Mouse (Mus musculus): ENCODE data around the gene Pon1. TPM values are rescaled to one million over a fixed set of nuclear protein-coding genes. Genes with fewer than 3 reads are reported as not detected.
"Not testable (repeated sequence)": the region's sequence is repeated elsewhere in the genome, so short reads cannot be mapped to it uniquely, and the experiment has no call there.

Gene Pon1
- total and polyA plus RNA-seq, 3 experiments: 0.63 to 3.7 TPM; not detected in 1

DNA sequence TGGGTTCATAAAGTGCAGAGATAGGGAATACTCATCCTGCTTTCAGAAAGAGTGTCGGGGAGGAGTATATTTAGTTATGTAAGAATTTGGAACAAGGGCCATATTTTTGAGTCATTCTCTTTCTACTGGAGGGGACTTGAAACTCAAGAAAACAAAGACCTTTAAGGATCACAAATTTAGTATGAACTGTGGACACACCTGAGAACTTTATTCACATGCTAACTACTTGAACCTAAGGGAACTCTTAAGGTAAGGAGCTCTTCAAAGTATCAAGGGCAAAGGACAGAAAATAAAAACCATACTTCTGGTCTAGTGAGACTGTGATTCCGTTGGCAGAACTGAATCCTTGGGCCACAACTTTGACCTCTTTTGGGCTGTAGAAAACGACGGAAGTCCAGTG, 38.3 kb upstream of the Pon1 start:
- Histone ChIP-seq H3K36me3 (ENCODE audit: control insufficient read depth, insufficient read depth, low read length) (no peaks in the 10 kb centered on the region), H3K4me1 (ENCODE audit: control insufficient read depth, insufficient read depth, low read length) (no peaks in the 10 kb centered on the region), H3K27ac (no peak overlapping the region), H3K79me2 (replicated peaks; ENCODE audit: control insufficient read depth, insufficient read depth, low read length) (no peaks in the 10 kb centered on the region), H3K27me3 (ENCODE audit: control insufficient read depth, insufficient read depth, low read length) (no peaks in the 10 kb centered on the region), H3K4me3 (no peak overlapping the region), H3K9ac (ENCODE audit: low read depth, low read length) (no peak overlapping the region)
- no peak for DNase-seq
- TF ChIP-seq CTCF (IDR thresholded peaks at IDR 0.05): no peak
- TF ChIP-seq POLR2A (IDR thresholded peaks at IDR 0.05; ENCODE audit: insufficient read depth, low read depth, low read length): no peak
- no peak for TF ChIP-seq EP300 (IDR thresholded peaks at IDR 0.05; ENCODE audit: insufficient read depth, low read depth, low read length)
- intact Hi-C loops (cut with DNase I): no loop called here
- 89% methylated on average over 4 of the region's 4 CpGs for WGBS

DNA sequence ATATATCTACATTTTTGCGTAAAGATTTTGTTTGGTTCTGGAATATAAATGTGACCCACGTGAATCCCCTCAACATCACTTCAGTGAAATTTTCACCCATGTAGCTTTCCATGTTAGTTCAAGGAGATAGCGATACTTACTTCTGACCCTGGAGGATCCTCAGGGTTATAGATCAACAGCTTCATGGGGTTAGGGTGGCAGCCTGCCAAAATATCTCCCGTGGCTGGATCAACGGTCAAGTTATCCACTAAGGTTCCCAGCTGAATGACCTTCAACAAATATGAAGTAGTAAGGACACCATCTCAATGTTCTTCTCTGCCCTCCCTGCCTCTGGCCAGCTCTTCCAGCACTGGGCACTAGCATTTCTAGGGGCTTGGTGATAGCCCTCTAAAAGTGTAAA, 36.5 kb upstream of the Pon1 start:
- no peak overlapping the region for H3K9ac ChIP-seq (ENCODE audit: low read depth, low read length)
- H3K4me3 ChIP-seq: no peak overlapping the region
- no peaks in the 10 kb centered on the region for H3K27me3 ChIP-seq (ENCODE audit: control insufficient read depth, insufficient read depth, low read length)
- 69% methylated on average over 5 of the region's 5 CpGs for WGBS
- TF ChIP-seq CTCF (IDR thresholded peaks at IDR 0.05) (no peak), EP300 (IDR thresholded peaks at IDR 0.05; ENCODE audit: insufficient read depth, low read depth, low read length) (no peak), POLR2A (IDR thresholded peaks at IDR 0.05; ENCODE audit: insufficient read depth, low read depth, low read length) (no peak)
- no peaks in the 10 kb centered on the region for H3K79me2 ChIP-seq (replicated peaks; ENCODE audit: control insufficient read depth, insufficient read depth, low read length)
- H3K36me3 ChIP-seq (ENCODE audit: control insufficient read depth, insufficient read depth, low read length): no peaks in the 10 kb centered on the region
- DNase-seq: no peak
- no peaks in the 10 kb centered on the region for H3K4me1 ChIP-seq (ENCODE audit: control insufficient read depth, insufficient read depth, low read length)
- H3K27ac ChIP-seq: no peak overlapping the region
- intact Hi-C loops (cut with DNase I): no loop called here

DNA sequence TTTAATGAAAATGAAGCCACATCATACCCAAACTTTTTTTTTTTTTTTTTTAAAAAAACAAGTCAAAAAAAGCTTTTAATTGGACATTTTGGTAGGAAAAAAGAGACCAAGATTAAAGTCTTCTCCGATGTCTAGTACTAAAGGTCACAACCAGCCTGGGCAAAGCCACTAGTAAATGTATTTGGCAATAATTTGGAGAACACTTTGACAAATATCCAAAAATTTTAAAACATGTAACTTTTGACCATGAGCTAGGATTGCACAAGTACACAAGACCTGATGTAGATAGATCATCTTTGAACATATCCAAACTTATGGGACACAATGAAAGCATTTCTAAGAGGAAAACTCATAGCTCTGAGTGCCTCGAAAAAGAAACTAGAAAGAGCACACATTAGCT, 29.8 kb upstream of the Pon1 start:
- H3K27me3 ChIP-seq (ENCODE audit: control insufficient read depth, insufficient read depth, low read length); intact Hi-C loops (cut with DNase I); H3K4me3 ChIP-seq; DNase-seq; H3K9ac ChIP-seq (ENCODE audit: low read depth, low read length); H3K27ac ChIP-seq; H3K79me2 ChIP-seq (replicated peaks; ENCODE audit: control insufficient read depth, insufficient read depth, low read length); H3K4me1 ChIP-seq (ENCODE audit: control insufficient read depth, insufficient read depth, low read length); H3K36me3 ChIP-seq (ENCODE audit: control insufficient read depth, insufficient read depth, low read length): not testable (repeated sequence)
- WGBS: 92% methylated on average over 2 of the region's 2 CpGs

DNA sequence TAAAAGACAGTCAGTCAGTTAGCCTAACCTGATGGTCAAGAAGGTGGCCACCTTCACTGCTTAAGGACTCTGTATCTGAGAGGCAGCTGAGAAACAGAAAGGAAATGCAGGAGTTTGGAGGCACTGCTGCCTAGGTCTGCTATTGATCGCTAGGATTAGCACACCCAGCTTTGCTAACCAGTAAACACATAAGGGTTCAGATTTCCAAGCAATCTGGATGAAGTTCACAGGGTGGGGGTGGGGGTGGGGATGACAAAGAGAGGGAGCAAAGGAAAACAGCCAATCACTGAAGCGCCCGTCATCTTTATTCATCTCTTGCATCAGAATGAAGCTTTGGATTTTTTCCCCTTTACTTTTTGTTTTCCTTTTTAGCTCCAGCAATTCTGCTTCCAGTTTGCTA, 28.3 kb upstream of the Pon1 start:
- no peak for TF ChIP-seq POLR2A (IDR thresholded peaks at IDR 0.05; ENCODE audit: insufficient read depth, low read depth, low read length)
- no peak for TF ChIP-seq EP300 (IDR thresholded peaks at IDR 0.05; ENCODE audit: insufficient read depth, low read depth, low read length)
- TF ChIP-seq CTCF (IDR thresholded peaks at IDR 0.05): no peak
- Histone ChIP-seq H3K27ac (no peak overlapping the region), H3K79me2 (replicated peaks; ENCODE audit: control insufficient read depth, insufficient read depth, low read length) (no peaks in the 10 kb centered on the region), H3K4me1 (ENCODE audit: control insufficient read depth, insufficient read depth, low read length) (no peaks in the 10 kb centered on the region), H3K4me3 (no peak overlapping the region), H3K36me3 (ENCODE audit: control insufficient read depth, insufficient read depth, low read length) (no peaks in the 10 kb centered on the region), H3K27me3 (ENCODE audit: control insufficient read depth, insufficient read depth, low read length) (no peaks in the 10 kb centered on the region), H3K9ac (ENCODE audit: low read depth, low read length) (no peak overlapping the region)
- intact Hi-C loops (cut with DNase I): no loop called here
- WGBS: 84% methylated on average over 3 of the region's 3 CpGs
- DNase-seq: no peak

GRCm38 (mm10) chr6:5218190-5218589, 24.4 kb upstream of the Pon1 start:
- Histone ChIP-seq H3K27ac (no peak overlapping the region), H3K79me2 (replicated peaks; ENCODE audit: control insufficient read depth, insufficient read depth, low read length) (no peaks in the 10 kb centered on the region), H3K4me1 (ENCODE audit: control insufficient read depth, insufficient read depth, low read length) (no peaks in the 10 kb centered on the region), H3K36me3 (ENCODE audit: control insufficient read depth, insufficient read depth, low read length) (no peaks in the 10 kb centered on the region), H3K27me3 (ENCODE audit: control insufficient read depth, insufficient read depth, low read length) (no peaks in the 10 kb centered on the region), H3K4me3 (no peak overlapping the region), H3K9ac (ENCODE audit: low read depth, low read length) (no peak overlapping the region)
- intact Hi-C loops (cut with DNase I): no loop called here
- WGBS: 92% methylated on average over 4 of the region's 4 CpGs
- DNase-seq: no peak
- TF ChIP-seq POLR2A (IDR thresholded peaks at IDR 0.05; ENCODE audit: insufficient read depth, low read depth, low read length) (no peak), CTCF (IDR thresholded peaks at IDR 0.05) (no peak), EP300 (IDR thresholded peaks at IDR 0.05; ENCODE audit: insufficient read depth, low read depth, low read length) (no peak)

- Histone ChIP-seq H3K4me1 (ENCODE audit: control insufficient read depth, insufficient read depth, low read length) (no peaks in the 10 kb centered on the region), H3K27me3 (ENCODE audit: control insufficient read depth, insufficient read depth, low read length) (no peaks in the 10 kb centered on the region), H3K4me3 (no peak overlapping the region), H3K79me2 (replicated peaks; ENCODE audit: control insufficient read depth, insufficient read depth, low read length) (no peaks in the 10 kb centered on the region), H3K27ac (no peak overlapping the region), H3K9ac (ENCODE audit: low read depth, low read length) (no peak overlapping the region), H3K36me3 (ENCODE audit: control insufficient read depth, insufficient read depth, low read length) (no peaks in the 10 kb centered on the region)
- TF ChIP-seq EP300 (IDR thresholded peaks at IDR 0.05; ENCODE audit: insufficient read depth, low read depth, low read length) (no peak), CTCF (IDR thresholded peaks at IDR 0.05) (no peak), POLR2A (IDR thresholded peaks at IDR 0.05; ENCODE audit: insufficient read depth, low read depth, low read length) (no peak)
- 86% methylated on average over 2 of the region's 2 CpGs for WGBS
- no peak for DNase-seq
- intact Hi-C loops (cut with DNase I): no loop called here
Observed at GRCm38 (mm10) chr6:5207817-5208216, 14.1 kb upstream of the Pon1 start.

All from heart, adult 2 months (tissue).